Mouse (Mus musculus): ENCODE results near the gene Cldn14. TPM values are rescaled to one million over a fixed set of nuclear protein-coding genes. Genes with fewer than 3 reads are reported as not detected.

The Cldn14 gene
- polyA plus RNA-seq, 1 experiment from 2014 or later = 0.14 TPM

GRCm38 (mm10) chr16:93934588-93934987 is 74.0 kb downstream of the Cldn14 start:
- H3K9me3 ChIP-seq (ENCODE audit: control insufficient read depth, low read length) = no peaks in the 10 kb centered on the region

GRCm38 (mm10) chr16:93932185-93933168 is 76.2 kb downstream of the Cldn14 start:
- ATAC-seq (ENCODE audit: low read depth) (no peak), DNase-seq (ENCODE audit: low spot score) (no peak)
- H3K9me3 ChIP-seq (ENCODE audit: control insufficient read depth, low read length) = no peaks in the 10 kb centered on the region
- no peaks in the 10 kb centered on the region for H3K36me3 ChIP-seq (ENCODE audit: control insufficient read depth, insufficient read depth, low read length)
- H3K27ac ChIP-seq (replicated peaks; ENCODE audit: low read depth, low read length) = no peak overlapping the region
- peaks cover 26% of the 10 kb centered on the region for H3K27me3 ChIP-seq (replicated peaks; ENCODE audit: control insufficient read depth, insufficient read depth, low read length)
- 32% methylated on average over 17 of the region's 17 CpGs for WGBS
- H3K4me2 ChIP-seq (ENCODE audit: low read depth, low read length) = 0 out of 2 replicates have a peak overlapping the region, but pooled peaks have one; percentile 10
- no peak overlapping the region for H3K9ac ChIP-seq (ENCODE audit: low read depth, low read length)
- H3K4me1 ChIP-seq (ENCODE audit: control insufficient read depth, insufficient read depth, low read length) = peaks cover 8% of the 10 kb centered on the region
- no peak overlapping the region for H3K4me3 ChIP-seq (ENCODE audit: low read depth, low read length)

More at GRCm38 (mm10) chr16:93934588-93934987, 74.0 kb downstream of the Cldn14 start:
- ATAC-seq (ENCODE audit: low read depth) (no peak), DNase-seq (ENCODE audit: low spot score) (no peak)
- H3K36me3 ChIP-seq (ENCODE audit: control insufficient read depth, insufficient read depth, low read length) = no peaks in the 10 kb centered on the region
- 28% methylated on average over 12 of the region's 13 CpGs for WGBS
- no peak overlapping the region for H3K9ac ChIP-seq (ENCODE audit: low read depth, low read length)
- no peak overlapping the region for H3K4me2 ChIP-seq (ENCODE audit: low read depth, low read length)
- peaks cover 8% of the 10 kb centered on the region for H3K4me1 ChIP-seq (ENCODE audit: control insufficient read depth, insufficient read depth, low read length)
- H3K4me3 ChIP-seq (ENCODE audit: low read depth, low read length) = no peak overlapping the region
- peaks cover 26% of the 10 kb centered on the region for H3K27me3 ChIP-seq (replicated peaks; ENCODE audit: control insufficient read depth, insufficient read depth, low read length)
- H3K27ac ChIP-seq (replicated peaks; ENCODE audit: low read depth, low read length) = no peak overlapping the region

- H3K36me3 ChIP-seq (ENCODE audit: control insufficient read depth, insufficient read depth, low read length) = no peaks in the 10 kb centered on the region
- H3K9me3 ChIP-seq (ENCODE audit: control insufficient read depth, low read length) = no peaks in the 10 kb centered on the region
- no peak overlapping the region for H3K4me3 ChIP-seq (ENCODE audit: low read depth, low read length)
- no peak overlapping the region for H3K9ac ChIP-seq (ENCODE audit: low read depth, low read length)
- H3K4me2 ChIP-seq (ENCODE audit: low read depth, low read length) = no peak overlapping the region
- peaks cover 6% of the 10 kb centered on the region for H3K27me3 ChIP-seq (replicated peaks; ENCODE audit: control insufficient read depth, insufficient read depth, low read length)
- no peaks in the 10 kb centered on the region for H3K4me1 ChIP-seq (ENCODE audit: control insufficient read depth, insufficient read depth, low read length)
- WGBS = 88% methylated on average over 17 of the region's 17 CpGs
- H3K27ac ChIP-seq (replicated peaks; ENCODE audit: low read depth, low read length) = no peak overlapping the region
- ATAC-seq (ENCODE audit: low read depth) = no peak
- no peak for DNase-seq (ENCODE audit: low spot score)
Observed at GRCm38 (mm10) chr16:93929370-93930032, 79.1 kb downstream of the Cldn14 start.

GRCm38 (mm10) chr16:93925684-93926247 is 82.9 kb downstream of the Cldn14 start:
- Histone ChIP-seq H3K27ac (replicated peaks; ENCODE audit: low read depth, low read length) (no peak overlapping the region), H3K9ac (ENCODE audit: low read depth, low read length) (no peak overlapping the region), H3K36me3 (ENCODE audit: control insufficient read depth, insufficient read depth, low read length) (no peaks in the 10 kb centered on the region), H3K9me3 (ENCODE audit: control insufficient read depth, low read length) (no peaks in the 10 kb centered on the region), H3K4me1 (ENCODE audit: control insufficient read depth, insufficient read depth, low read length) (no peaks in the 10 kb centered on the region), H3K27me3 (replicated peaks; ENCODE audit: control insufficient read depth, insufficient read depth, low read length) (no peaks in the 10 kb centered on the region), H3K4me3 (ENCODE audit: low read depth, low read length) (no peak overlapping the region), H3K4me2 (ENCODE audit: low read depth, low read length) (no peak overlapping the region)
- ATAC-seq (ENCODE audit: low read depth) (no peak), DNase-seq (ENCODE audit: low spot score) (no peak)
- 69% methylated on average over 8 of the region's 8 CpGs for WGBS

- H3K27me3 ChIP-seq (replicated peaks; ENCODE audit: control insufficient read depth, insufficient read depth, low read length) = no peaks in the 10 kb centered on the region
- no peak overlapping the region for H3K9ac ChIP-seq (ENCODE audit: low read depth, low read length)
- no peak overlapping the region for H3K27ac ChIP-seq (replicated peaks; ENCODE audit: low read depth, low read length)
- no peak for DNase-seq (ENCODE audit: low spot score)
- ATAC-seq (ENCODE audit: low read depth) = no peak
- H3K36me3 ChIP-seq (ENCODE audit: control insufficient read depth, insufficient read depth, low read length) = no peaks in the 10 kb centered on the region
- no peak overlapping the region for H3K4me2 ChIP-seq (ENCODE audit: low read depth, low read length)
- 65% methylated on average over 7 of the region's 7 CpGs for whole genome bisulfite sequencing
- H3K4me1 ChIP-seq (ENCODE audit: control insufficient read depth, insufficient read depth, low read length) = no peaks in the 10 kb centered on the region
- no peaks in the 10 kb centered on the region for H3K9me3 ChIP-seq (ENCODE audit: control insufficient read depth, low read length)
- no peak overlapping the region for H3K4me3 ChIP-seq (ENCODE audit: low read depth, low read length)
Observed at GRCm38 (mm10) chr16:93923788-93924187, 84.8 kb downstream of the Cldn14 start.

- DNase-seq (ENCODE audit: low spot score) (no peak), ATAC-seq (ENCODE audit: low read depth) (no peak)
- Histone ChIP-seq H3K27ac (replicated peaks; ENCODE audit: low read depth, low read length) (no peak overlapping the region), H3K4me1 (ENCODE audit: control insufficient read depth, insufficient read depth, low read length) (no peaks in the 10 kb centered on the region), H3K9me3 (ENCODE audit: control insufficient read depth, low read length) (no peaks in the 10 kb centered on the region), H3K4me2 (ENCODE audit: low read depth, low read length) (no peak overlapping the region), H3K36me3 (ENCODE audit: control insufficient read depth, insufficient read depth, low read length) (no peaks in the 10 kb centered on the region), H3K9ac (ENCODE audit: low read depth, low read length) (no peak overlapping the region), H3K27me3 (replicated peaks; ENCODE audit: control insufficient read depth, insufficient read depth, low read length) (no peaks in the 10 kb centered on the region), H3K4me3 (ENCODE audit: low read depth, low read length) (no peak overlapping the region)
- 71% methylated on average over 5 of the region's 5 CpGs for WGBS
Observed at GRCm38 (mm10) chr16:93922835-93923389, 85.7 kb downstream of the Cldn14 start.

- H3K36me3 ChIP-seq (ENCODE audit: control insufficient read depth, insufficient read depth, low read length) = no peaks in the 10 kb centered on the region
- DNase-seq (ENCODE audit: low spot score) (no peak), ATAC-seq (ENCODE audit: low read depth) (no peak)
- H3K4me2 ChIP-seq (ENCODE audit: low read depth, low read length) = no peak overlapping the region
- H3K9me3 ChIP-seq (ENCODE audit: control insufficient read depth, low read length) = no peaks in the 10 kb centered on the region
- no peaks in the 10 kb centered on the region for H3K4me1 ChIP-seq (ENCODE audit: control insufficient read depth, insufficient read depth, low read length)
- no peak overlapping the region for H3K9ac ChIP-seq (ENCODE audit: low read depth, low read length)
- no peak overlapping the region for H3K4me3 ChIP-seq (ENCODE audit: low read depth, low read length)
- no peaks in the 10 kb centered on the region for H3K27me3 ChIP-seq (replicated peaks; ENCODE audit: control insufficient read depth, insufficient read depth, low read length)
- 57% methylated on average over 4 of the region's 4 CpGs for WGBS
- H3K27ac ChIP-seq (replicated peaks; ENCODE audit: low read depth, low read length) = no peak overlapping the region
Observed at GRCm38 (mm10) chr16:93920673-93921072, 88.0 kb downstream of the Cldn14 start.

- Histone ChIP-seq H3K4me2 (ENCODE audit: low read depth, low read length) (no peak overlapping the region), H3K36me3 (ENCODE audit: control insufficient read depth, insufficient read depth, low read length) (no peaks in the 10 kb centered on the region), H3K27me3 (replicated peaks; ENCODE audit: control insufficient read depth, insufficient read depth, low read length) (no peaks in the 10 kb centered on the region), H3K9ac (ENCODE audit: low read depth, low read length) (no peak overlapping the region), H3K9me3 (ENCODE audit: control insufficient read depth, low read length) (no peaks in the 10 kb centered on the region), H3K27ac (replicated peaks; ENCODE audit: low read depth, low read length) (no peak overlapping the region), H3K4me3 (ENCODE audit: low read depth, low read length) (no peak overlapping the region), H3K4me1 (ENCODE audit: control insufficient read depth, insufficient read depth, low read length) (0 out of 2 replicates have a peak, but pooled peaks cover under 1% of the 10 kb centered on the region)
- DNase-seq (ENCODE audit: low spot score) (no peak), ATAC-seq (ENCODE audit: low read depth) (no peak)
- 74% methylated on average over 19 of the region's 20 CpGs for WGBS
Observed at GRCm38 (mm10) chr16:93919189-93919588, 89.4 kb downstream of the Cldn14 start.
